8 mouse cellular contexts compared by ENCODE assay signal in genomic region chr4:69196094-69196493, GRCm38 (mm10).
DNase-seq lines count a peak whose midpoint lies in the region; ATAC-seq and TF ChIP-seq lines count a peak whose summit lies in the region.

No protein-coding gene starts in this region.

- WGBS in lung, embryonic 14.5 days = 85% methylated on average over 1 of the region's 1 CpGs
- WGBS in forebrain, embryonic 14.5 days = 73% methylated on average over 1 of the region's 1 CpGs
- 80% methylated on average over 1 of the region's 1 CpGs for WGBS in intestine, postnatal 0 days
- WGBS in neural tube, embryonic 13.5 days = 96% methylated on average over 1 of the region's 1 CpGs

- no peak overlapping the region for H3K9ac ChIP-seq in lung, embryonic 14.5 days
- peak overlapping the region; percentile 66; the same call in 1 of the 2 replicates for H3K9ac ChIP-seq in forebrain, embryonic 14.5 days (ENCODE audit: low read length)
- H3K9ac ChIP-seq in intestine, postnatal 0 days (ENCODE audit: low read depth, low read length) = no peak overlapping the region
- H3K9ac ChIP-seq in neural tube, embryonic 13.5 days = peak overlapping the region; percentile 76

- ATAC-seq in lung, embryonic 14.5 days (ENCODE audit: insufficient read depth) = no peak
- peak; percentile 37; the same call in 1 of the 2 replicates for ATAC-seq in forebrain, embryonic 14.5 days
- no peak for ATAC-seq in intestine, postnatal 0 days
- ATAC-seq in neural tube, embryonic 13.5 days (ENCODE audit: low read depth) = peak; percentile 19; the same call in 1 of the 2 replicates
- no peak for ATAC-seq in cerebellum, adult (ENCODE audit: insufficient number of reproducible peaks, low FRiP score, low TSS enrichment)

- H3K36me3 ChIP-seq in lung, embryonic 14.5 days (ENCODE audit: insufficient read depth) = no peaks in the 10 kb centered on the region
- no peaks in the 10 kb centered on the region for H3K36me3 ChIP-seq in forebrain, embryonic 14.5 days (ENCODE audit: control insufficient read depth, insufficient read depth, low read length)
- no peaks in the 10 kb centered on the region for H3K36me3 ChIP-seq in intestine, postnatal 0 days (ENCODE audit: control insufficient read depth, insufficient read depth)
- no peaks in the 10 kb centered on the region for H3K36me3 ChIP-seq in neural tube, embryonic 13.5 days

- peak overlapping the region; percentile 59 for H3K4me2 ChIP-seq in lung, embryonic 14.5 days
- peak overlapping the region; percentile 60 for H3K4me2 ChIP-seq in forebrain, embryonic 14.5 days (ENCODE audit: low read length)
- peak overlapping the region; percentile 59; the same call in 1 of the 2 replicates for H3K4me2 ChIP-seq in intestine, postnatal 0 days (replicated peaks; ENCODE audit: low read depth)
- H3K4me2 ChIP-seq in neural tube, embryonic 13.5 days = peak overlapping the region; percentile 66

- H3K27ac ChIP-seq in lung, embryonic 14.5 days (ENCODE audit: low read depth) = no peak overlapping the region
- H3K27ac ChIP-seq in forebrain, embryonic 14.5 days (ENCODE audit: low read depth, low read length) = no peak overlapping the region
- H3K27ac ChIP-seq in intestine, postnatal 0 days (ENCODE audit: low read depth, low read length) = no peak overlapping the region
- peak overlapping the region; percentile 80 for H3K27ac ChIP-seq in neural tube, embryonic 13.5 days (replicated peaks)

- H3K9me3 ChIP-seq in lung, embryonic 14.5 days (ENCODE audit: low read depth, low read length) = no peaks in the 10 kb centered on the region
- no peaks in the 10 kb centered on the region for H3K9me3 ChIP-seq in forebrain, embryonic 14.5 days (replicated peaks; ENCODE audit: control insufficient read depth, low read length)
- H3K9me3 ChIP-seq in intestine, postnatal 0 days (ENCODE audit: control insufficient read depth) = no peaks in the 10 kb centered on the region
- H3K9me3 ChIP-seq in neural tube, embryonic 13.5 days = no peaks in the 10 kb centered on the region

- H3K4me3 ChIP-seq in lung, embryonic 14.5 days (ENCODE audit: low read depth, low read length) = peak overlapping the region; percentile 25; the same call in 1 of the 2 replicates
- peak overlapping the region; percentile 35 for H3K4me3 ChIP-seq in forebrain, embryonic 14.5 days (ENCODE audit: low read depth, low read length)
- H3K4me3 ChIP-seq in intestine, postnatal 0 days (ENCODE audit: low read depth, low read length) = no peak overlapping the region
- H3K4me3 ChIP-seq in neural tube, embryonic 13.5 days = peak overlapping the region; percentile 45

- TF ChIP-seq CTCF in lung, embryonic 14.5 days (IDR thresholded peaks at IDR 0.05; ENCODE audit: low read depth) = no peak
- no peak for TF ChIP-seq CTCF in intestine, postnatal 0 days (IDR thresholded peaks at IDR 0.05; ENCODE audit: low read depth)

- H3K27me3 ChIP-seq in lung, embryonic 14.5 days (ENCODE audit: insufficient read depth, low read length) = no peaks in the 10 kb centered on the region
- H3K27me3 ChIP-seq in forebrain, embryonic 14.5 days (replicated peaks; ENCODE audit: control insufficient read depth, insufficient read depth, low read length) = no peaks in the 10 kb centered on the region
- no peaks in the 10 kb centered on the region for H3K27me3 ChIP-seq in intestine, postnatal 0 days (replicated peaks; ENCODE audit: control insufficient read depth, insufficient read depth, low read length)
- H3K27me3 ChIP-seq in neural tube, embryonic 13.5 days = no peaks in the 10 kb centered on the region

- no peak for DNase-seq in lung, embryonic 14.5 days
- no peak for DNase-seq in lung, postnatal 10 days
- no peak for DNase-seq in forebrain, embryonic 14.5 days (ENCODE audit: low spot score)
- DNase-seq in urinary bladder, adult 18-20 months (ENCODE audit: low spot score in 2 of 2) = no peak
- no peak for DNase-seq in adipocyte (ENCODE audit: low spot score)

- H3K4me1 ChIP-seq in lung, embryonic 14.5 days (ENCODE audit: insufficient read depth) = no peaks in the 10 kb centered on the region
- H3K4me1 ChIP-seq in forebrain, embryonic 14.5 days (ENCODE audit: control insufficient read depth, insufficient read depth, low read length) = no peaks in the 10 kb centered on the region
- no peaks in the 10 kb centered on the region for H3K4me1 ChIP-seq in intestine, postnatal 0 days (replicated peaks; ENCODE audit: control insufficient read depth, insufficient read depth, low read length)
- H3K4me1 ChIP-seq in neural tube, embryonic 13.5 days (replicated peaks) = 0 out of 2 replicates have a peak, but pooled peaks cover 3% of the 10 kb centered on the region

Comparison
In these comparisons a context has a peak if more than half of its experiments do, and no peak if none do; other contexts are left out.
1. ATAC-seq: peak in forebrain, embryonic 14.5 days (single experiment) and neural tube, embryonic 13.5 days (single experiment); none in lung, embryonic 14.5 days (single experiment), intestine, postnatal 0 days (single experiment) and cerebellum, adult (single experiment).
2. H3K9ac ChIP-seq: peak in forebrain, embryonic 14.5 days (single experiment) and neural tube, embryonic 13.5 days (single experiment); none in lung, embryonic 14.5 days (single experiment) and intestine, postnatal 0 days (single experiment).
3. Peak in every context shown above with its lines, with median percentiles within 50 percentile points of each other: H3K4me2 ChIP-seq.